Mouse (Mus musculus): ENCODE data around the gene Mgp.
A peak's percentile ranks its signal among the peaks of the same experiment; 100 is the strongest.
"Not testable (repeated sequence)": the region's sequence is repeated elsewhere in the genome, so short reads cannot be mapped to it uniquely, and the experiment has no call there.

Gene Mgp

DNA sequence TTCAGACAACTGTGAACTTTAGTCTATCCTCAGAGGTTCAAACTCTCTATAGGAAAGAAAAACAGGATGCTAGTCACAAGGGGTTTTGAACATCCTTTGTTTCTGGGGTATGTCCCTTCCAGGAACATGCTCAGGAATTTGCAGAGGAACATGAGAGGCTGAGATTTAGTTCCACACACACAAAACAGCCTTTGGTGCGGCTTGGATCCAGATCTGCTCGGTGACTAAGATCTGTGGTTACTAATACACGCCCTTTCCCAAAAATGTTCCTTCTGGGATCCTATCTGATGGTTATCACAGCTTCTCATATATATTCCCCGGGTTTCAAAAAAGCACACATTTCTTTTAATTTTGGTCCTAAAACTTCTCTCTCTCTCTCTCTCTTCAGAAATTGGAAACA is 22.2 kb upstream of the Mgp start:
- DNase-seq, result no peak

DNA sequence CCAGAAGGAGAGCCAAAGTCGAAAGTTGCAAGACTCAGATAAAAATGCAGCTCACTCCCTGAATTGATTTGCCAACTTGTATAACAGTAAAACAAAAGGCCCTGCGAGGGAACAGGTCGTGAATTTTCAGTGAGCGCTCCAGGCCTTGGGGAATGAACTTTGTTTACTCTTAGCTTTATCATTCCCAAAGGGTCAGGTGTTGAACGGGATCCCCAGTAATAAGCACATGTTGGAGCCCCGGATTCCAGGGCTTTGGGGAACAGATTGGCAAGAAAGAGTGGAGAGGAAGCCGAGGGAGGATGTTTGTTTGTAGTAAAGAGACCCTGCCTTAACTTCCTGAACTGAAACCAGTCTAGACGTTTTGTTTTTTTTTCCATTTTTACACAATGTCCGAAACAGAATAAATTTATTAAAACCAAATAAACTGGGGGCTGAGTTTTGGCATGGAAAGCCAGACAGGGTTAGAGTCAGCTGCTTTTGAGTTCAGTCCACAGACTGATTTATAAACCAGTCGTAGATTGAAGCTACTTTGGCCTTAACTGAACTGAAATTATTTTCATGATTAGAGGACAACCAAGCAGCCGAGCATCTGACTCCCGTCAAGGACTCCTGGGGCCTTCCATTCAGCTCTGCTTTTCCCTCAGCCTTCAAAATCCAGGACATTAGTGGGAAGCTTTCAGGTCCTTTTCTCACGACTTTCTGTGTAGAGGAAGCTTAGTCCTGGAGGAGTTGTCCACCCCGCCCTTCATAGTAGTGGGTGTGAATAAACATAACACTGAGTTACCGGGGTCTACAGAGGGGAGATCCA is 19.1 kb upstream of the Mgp start:
- DNase-seq, result no peak

DNA sequence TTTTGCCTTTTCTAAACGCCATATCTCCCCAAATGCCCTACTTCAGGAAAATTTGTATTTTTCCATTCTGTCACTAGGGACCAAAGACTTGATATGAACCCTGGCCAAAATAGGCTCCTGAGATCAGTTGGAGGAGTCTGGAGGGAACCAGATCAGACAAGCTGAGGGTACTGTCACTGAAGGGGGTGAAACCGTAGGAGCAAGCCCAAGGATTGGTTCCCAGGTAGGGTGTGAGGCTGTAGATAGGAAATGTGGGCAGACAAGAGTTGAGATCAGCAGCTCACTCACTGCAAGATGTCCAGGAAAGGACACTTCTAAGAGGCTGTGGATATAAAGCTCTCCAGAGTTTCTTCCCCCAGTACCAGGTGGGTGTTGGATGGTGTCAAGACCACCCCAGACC is 16.4 kb upstream of the Mgp start:
- DNase-seq, result no peak

DNA sequence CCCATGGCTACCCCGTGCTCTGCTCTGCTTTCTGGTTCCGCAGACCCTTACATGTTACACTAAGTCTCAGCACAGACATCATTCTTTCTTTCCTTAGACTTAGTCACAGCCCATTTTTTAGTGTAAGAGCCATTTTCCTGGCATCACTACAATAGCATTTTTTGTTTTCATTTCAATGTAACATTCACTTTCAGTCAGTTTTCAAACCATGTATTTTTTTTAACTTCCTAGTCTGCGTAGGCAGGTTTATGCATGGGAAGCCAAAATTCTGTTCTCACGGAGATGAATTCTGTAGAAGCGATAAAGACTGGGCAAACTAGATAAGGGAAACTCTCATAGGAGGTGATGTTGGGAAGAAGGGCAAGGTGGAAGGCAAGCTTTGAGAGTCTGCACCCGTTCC is 13.9 kb upstream of the Mgp start:
- DNase-seq, result no peak

DNA sequence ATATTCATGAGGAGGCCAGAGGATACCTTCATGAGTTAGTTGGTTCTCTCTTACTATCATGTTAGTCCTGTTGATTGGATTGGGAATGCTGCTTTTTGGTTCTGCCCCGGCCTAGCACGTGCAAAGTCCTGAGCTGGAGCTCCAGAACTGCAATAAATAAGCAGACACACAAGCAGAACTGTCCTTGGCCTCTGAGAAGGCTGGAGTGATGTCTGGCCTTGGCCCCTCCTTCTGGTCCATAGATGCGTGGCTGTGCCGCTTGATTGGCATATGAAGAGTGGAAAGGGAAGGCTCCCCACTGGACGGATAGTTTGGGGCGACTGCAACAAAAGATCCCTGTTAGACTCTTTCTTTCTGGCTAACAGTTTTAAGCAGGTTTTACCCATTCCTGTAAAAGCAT is 13.4 kb upstream of the Mgp start:
- no peak for DNase-seq

DNA sequence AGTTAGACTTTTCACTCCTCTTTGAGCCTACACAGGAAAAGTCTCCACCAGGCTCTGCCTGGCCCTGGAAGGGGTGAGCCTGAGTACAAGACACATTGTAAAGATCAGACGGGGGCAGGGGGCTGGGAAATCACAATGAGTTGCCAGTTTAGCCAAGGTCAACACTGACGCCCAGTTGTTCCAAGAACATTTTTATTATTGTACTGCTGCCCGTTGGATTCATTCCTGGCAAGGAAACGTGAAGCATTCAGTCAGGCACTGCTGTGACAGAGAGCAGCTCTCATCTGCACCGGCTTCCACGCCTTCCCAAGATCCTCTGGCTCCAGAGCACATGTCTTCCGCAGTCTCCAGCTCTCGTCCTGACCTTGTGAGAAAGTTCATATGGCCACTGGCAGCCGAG is 12.2 kb upstream of the Mgp start:
- no peak for DNase-seq

DNA sequence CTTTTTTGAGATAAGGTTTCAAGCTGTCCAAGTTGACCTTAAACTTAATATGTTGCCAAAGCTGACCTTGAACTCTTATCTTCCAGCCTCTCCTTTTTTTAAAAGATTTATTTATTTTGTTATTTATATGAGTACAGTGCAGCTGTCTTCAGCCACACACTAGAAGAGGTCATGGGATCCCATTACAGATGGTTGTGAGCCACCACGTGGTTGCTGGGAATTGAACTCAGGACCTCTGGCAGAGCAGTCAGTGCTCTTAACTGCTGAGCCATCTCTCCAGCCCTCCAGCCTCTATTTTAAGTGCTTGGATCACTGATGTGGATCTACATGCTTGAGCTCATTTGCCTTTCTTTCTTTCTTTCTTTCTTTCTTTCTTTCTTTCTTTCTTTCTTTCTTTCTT is 9.1 kb upstream of the Mgp start:
- DNase-seq, result not testable (repeated sequence)

DNA sequence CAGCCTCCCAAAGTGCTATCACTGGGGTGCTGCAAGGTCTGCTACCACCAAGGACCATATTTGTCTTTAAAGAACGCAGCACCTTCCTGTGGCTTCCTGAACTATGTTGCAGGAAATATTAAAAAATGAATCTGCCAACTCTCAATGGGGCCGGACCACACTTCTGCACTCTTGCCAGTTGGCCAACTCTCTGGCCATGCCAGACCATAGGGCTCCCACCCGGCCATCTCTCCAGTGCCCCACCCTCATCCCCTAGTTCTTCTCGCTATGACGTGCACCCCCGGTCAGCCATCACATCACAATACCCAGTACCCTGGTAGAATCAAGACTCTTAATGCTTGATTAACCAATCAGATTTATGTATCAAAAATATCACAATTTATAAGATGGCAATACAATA is 8.3 kb upstream of the Mgp start:
- no peak for DNase-seq

DNA sequence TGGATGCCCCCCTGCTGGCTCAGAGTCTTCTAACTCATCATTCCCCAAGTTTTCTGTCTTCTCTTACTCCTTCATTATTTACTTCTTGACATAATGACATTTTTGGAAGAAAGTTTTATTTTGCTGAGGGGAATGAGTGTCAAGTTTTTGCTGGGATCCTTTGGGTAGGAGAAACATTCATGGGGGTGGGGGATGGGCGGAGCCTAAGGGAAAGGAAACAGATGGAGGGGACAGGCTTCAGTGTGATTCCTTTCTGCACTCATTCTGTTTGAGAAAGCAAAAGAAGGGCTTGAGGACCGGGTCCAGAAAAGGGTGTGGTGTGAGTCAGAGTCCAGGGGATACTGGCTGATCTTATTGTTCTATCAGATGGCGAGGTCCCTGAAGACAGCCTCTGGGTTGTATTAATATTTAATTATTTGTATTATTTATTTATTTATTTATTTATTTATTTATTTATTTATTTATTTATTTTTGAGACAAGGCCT is 7.8 kb upstream of the Mgp start:
- DNase-seq, result no peak

DNA sequence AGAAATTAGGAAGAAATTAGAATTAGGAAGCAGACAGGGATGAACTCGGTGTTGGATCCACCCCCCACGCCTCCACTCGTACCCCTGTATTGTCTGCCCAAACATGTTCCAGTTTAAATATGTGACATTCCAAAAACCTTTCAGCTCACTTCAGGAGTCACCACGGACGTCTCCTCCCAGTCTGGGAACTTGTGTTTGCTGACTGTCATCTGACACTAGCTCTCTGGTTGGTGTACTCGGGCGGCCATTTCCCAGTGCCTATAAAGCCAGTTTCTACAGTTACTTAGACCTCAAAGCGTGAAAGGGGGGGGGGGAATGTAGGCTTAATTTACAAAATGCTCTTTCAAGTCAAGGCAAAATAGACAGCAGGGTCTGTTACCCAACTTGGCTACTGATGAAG is 6.1 kb upstream of the Mgp start:
- no peak for DNase-seq

DNA sequence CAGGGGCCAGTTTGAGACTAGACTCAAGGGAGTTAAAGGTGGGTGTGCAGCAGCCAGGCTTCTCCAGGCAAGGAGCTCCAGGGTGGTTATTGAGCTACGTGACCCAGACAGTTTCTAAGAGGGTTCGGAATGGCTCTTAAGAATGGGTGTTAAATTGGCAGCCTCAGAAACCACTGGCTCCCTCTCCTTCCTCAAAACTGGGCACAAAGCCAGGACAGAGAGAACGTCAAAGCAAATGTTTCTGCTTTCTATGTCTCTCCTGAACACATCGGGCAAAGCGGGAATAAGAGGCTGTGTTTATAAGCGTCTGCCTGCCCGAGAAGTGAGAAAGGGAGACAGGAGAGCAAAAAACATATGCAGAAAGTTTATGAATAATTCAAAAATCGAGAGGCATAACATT is 1.0 kb downstream of the Mgp start:
- DNase-seq, result no peak

DNA sequence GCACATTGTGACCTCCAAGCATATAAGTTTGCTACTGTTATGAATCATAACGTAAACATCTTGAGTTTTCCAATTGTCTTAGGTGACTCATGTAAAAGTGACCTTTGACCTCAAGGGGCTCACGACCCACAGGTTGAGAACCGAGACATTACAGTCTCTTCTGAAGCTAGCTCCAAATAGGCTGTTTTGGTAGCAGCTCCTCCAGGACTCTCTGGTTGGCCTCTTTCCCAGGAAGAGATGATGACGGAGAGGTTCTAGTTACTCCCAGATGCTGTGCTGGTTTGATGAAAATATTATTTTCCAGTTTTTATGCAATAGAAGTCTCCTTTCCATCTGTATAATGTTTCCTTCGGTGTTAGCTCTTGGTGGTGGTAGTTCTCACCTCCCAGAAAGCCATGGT is 6.7 kb downstream of the Mgp start:
- no peak for DNase-seq

DNA sequence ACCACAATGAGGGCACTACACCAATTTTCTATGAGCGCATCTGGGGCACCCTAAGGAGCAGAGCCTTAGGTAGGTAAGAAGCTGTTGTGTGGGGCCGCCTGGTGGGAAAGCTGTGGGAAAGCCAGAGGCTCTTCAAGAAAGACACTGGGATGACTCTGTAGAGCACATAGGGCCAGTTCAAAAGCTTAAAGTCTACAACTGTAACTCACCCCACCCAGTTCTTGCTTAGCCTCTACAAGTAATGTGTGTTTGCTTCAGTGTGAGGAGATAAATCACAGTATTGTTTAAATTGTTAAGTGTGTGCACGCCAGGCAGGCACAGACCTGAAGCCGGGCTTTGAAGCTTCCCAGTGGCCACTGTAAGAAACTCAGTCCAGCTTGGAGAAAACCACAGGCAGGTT is 9.5 kb downstream of the Mgp start:
- no peak for DNase-seq

DNA sequence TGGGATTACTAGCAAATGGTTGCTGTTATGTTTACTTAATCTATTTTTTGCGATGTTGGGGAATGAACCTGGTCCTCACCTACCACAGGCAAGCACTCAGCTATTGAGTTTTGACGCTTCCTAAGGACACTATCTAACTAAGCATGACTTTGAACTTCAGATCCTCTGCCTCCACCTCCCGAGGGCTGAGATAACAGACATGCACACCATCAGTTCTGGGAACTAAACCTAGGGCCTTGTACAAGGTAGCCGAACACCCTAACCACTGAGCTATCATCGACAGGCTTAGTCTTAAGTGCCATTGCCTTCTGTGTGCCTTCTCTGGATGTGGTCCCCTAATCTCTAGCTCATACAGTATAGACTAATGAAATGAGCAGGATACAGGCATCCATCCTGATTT is 10.3 kb downstream of the Mgp start:
- DNase-seq, result no peak

DNA sequence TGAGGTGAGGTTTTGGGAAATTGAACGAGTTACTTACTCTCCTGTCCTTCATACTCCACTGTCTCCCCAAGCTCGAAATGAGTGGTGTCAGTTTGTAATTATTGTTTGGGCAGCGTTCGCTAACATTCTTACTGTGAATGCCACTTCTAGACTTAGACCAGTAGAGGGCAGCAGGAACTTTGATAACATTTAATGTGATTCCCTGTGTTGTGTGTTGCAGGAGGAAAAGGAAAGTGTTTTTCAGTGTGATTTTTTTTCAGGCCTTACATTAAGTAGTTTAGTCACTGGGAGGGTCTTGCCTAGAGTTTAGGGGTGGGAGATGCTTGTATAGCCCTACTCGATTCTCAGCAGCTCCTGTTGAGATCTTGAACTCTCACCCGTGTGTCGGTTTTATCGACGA is 14.6 kb downstream of the Mgp start:
- DNase-seq, result peak; percentile 22

DNA sequence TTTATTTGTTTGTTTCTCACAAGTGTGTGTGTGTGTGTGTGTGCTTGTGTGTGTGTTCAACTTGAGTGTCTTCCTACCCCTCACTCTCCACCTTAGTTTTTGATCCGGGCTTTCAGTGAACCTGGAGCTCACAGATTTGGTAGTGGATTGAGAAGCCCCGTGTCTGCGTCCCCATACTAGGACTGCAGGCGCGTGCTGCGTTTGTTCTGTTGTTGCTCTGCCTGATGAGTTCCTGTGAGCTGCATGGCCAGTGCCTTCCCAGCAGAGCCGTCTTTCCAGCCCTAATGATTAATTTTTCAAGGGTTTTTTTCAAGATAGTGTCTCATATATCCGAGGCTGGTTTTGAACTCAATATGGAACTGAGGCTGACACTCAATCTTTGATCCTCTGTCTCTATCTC is 17.2 kb downstream of the Mgp start:
- no peak for DNase-seq

DNA sequence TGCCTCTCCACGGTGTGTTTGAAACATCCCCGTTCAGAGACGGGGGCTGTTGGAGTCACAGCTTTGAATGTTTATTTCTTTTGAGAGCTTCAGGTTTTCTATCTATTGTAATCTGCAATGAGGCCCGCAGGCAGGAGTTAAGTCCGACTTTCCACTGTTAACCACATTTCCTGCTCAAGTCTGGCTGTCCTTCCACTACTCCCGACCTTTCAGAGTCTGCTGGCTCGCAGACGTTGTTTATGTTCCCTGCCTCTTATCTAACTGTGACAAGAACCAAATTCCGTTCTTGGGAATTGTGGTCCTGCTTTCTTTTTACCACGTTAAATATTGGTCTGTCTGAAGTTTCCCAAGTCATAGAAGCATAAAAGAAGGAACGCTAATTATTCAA is 17.8 kb downstream of the Mgp start:
- no peak for DNase-seq

DNA sequence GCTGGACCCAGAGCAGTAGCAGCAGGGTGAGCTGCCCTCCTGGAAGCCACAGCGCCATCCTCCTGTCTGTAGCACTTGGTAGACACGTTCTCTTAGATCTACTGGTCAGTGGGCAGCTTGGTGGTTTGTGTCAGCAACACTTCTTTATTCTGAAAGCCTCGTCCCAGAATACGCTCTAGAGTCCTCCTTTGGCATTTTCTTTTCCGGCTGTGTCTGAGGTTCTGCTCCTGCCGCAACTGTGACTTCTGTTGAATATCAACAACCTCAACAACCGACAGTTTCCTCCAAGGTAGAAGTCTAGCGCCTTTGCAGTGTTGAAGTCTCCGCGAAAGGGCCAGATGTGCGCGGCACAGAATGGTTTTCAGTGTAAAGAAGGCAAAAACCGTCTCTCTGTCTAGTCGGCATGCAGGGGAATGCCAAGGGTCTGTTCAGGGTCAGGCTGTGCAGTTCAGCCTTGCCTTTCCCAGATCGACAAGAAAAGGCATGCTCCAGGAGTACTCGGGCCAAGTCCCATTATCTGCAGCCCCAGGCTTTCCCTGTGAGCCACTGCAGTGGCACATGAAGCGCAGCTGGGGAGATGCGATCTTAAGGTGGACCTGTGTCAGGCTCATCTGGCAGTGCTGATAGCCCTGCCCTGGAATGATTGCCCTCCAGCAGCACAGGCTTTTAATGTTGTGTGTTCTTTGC is 18.3 kb downstream of the Mgp start, which contains the start of gene Art4:
Gene Art4, minus strand, starts transcription at position 548 of the 687 bp plus-strand sequence.
- no peak for DNase-seq

DNA sequence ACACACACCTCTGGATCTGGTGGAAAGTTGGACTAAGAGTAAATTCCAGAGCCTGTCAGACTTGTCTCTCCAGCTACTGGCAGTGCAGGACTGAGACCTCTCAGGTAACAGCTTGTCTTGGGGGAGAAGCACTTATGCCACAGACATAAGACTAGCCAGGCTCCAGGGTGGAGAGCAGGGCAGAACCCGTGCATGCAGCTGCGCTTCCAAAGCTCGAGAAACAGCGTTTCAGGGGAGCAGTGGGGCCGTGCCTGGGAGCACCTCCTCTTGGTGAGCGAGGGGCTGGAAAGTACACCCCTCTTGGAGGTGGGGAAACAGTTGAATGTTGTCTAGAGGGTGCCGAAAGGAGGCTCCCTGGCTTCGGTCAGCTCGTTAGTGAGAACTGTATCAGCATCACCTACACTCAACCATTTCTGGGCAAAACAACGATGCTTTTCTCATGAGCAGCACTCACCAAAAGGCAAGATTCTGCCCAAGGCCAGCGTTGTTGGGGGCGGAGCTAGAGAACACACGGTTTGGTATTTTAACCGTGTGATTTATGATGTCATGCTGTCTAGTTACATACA is 19.5 kb downstream of the Mgp start:
- no peak for DNase-seq

DNA sequence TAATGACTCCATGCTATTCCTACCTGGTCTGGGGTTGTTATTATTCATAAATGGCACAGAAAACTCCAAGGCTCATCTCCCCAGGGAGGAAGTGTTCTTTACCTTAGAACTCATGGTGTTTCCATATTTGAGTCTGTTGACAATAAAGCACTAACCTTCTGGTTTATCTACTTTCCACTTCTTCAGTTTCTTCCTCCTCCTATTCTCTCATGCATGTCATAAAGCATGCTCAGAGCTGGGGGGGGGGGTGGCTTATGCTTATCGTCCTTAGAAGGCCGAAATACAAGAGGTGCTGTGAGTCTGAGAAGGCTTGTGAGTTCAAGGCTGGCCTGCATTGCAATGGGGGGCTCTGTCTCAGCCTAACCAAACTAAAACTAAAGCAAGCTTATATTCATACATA is 20.4 kb downstream of the Mgp start:
- DNase-seq, result no peak

DNA sequence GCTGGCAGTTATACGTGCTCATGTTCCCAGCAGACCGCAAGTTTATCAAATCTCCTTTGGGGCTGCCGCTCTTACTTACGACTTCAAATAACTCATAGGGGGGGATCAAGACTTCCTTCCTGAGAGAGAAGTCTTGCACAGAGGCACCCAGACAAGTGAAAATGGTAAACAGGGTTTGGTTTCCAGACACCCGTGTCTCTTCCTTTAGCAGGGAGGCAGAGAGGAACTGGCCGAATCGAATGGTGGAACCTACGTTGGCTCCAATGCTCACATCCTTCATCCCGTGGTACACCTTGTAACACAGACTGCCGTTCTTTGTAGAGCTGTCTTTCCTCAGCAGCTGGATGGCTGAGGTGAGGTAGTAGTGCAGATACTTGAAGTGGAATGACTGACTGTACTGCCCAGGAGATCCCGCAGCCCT is 21.3 kb downstream of the Mgp start:
- DNase-seq, result no peak

DNA sequence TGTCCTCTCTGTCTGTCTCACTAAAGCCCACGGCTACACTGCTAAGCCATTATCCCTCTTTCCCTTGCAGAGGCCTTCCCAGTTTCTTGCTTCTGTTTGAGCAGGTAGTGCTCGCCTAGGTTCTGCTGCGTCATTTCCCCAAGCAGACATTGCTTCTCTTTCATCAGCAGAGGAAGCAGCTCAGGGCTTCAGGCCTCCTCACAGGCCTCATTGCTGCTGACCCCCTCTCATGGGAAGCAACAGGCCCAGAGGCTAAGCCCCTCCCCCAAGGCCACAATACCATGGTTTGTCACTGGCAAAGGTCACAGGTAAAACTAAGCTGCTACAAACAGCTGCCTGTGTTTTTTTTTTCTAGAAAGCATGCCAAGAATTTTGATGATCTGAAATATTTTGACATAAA is 22.9 kb downstream of the Mgp start:
- DNase-seq, result no peak

DNA sequence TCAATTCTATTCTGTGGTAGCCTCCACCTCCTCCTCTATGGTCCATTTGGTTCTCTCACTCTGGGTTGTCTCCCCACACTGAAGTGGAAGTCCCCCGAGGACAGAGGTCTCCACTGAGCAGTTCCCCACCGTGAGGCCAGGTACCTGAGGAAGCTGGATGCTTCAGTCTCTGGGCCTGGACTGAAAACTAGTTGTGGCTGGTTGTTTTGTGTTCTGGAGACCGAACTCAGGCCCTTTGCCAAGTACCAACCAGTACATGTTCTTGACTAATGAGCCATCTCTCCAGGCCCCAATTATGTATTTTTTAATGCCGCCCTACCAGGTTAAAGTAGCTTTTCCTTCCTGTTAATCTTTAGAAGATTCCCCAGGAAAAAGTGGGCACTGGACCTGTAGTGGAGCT is 23.3 kb downstream of the Mgp start:
- no peak for DNase-seq

DNA sequence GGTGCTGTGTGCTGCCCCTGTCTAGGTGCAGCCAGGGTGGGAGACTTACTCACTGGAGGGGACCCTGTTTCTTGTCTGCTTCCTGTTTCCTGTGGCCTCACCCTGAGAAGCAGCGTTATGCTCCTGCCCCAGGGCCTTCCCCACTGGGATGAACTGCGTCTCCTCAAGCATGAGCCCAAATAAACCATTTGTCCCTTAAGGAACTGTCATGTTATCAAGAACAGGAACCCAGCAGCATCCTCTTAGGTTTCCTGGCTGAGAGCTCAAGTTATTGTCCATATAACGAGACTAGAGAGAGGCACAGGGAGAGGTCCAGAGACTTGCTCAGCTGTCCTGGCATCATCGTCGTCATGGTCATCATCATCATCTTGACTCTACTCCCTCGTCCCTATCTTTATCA is 25.4 kb downstream of the Mgp start:
- DNase-seq, result no peak

All from cerebellum, adult 9-10 months (tissue).